Mouse (Mus musculus) ES-E14 (cell line): ENCODE data around the gene Fgd6. TPM values are rescaled to one million over a fixed set of nuclear protein-coding genes. Genes with fewer than 3 reads are reported as not detected.
A peak's percentile ranks its signal among the peaks of the same experiment; 100 is the strongest.

Experiments
- DNase-seq: peaks from one replicate; pipeline ENCODE4 v3.0.0-alpha.2; 2013; ENCODE audit warnings: low read depth, low spot score
- H3K27ac ChIP-seq: 2 replicates; pipeline ENCODE4 v1.5.1; 2012; ENCODE audit warnings: low read depth, mild to moderate bottlenecking, low read length, moderate library complexity, mixed read lengths; ENCODE audit not compliant: poor library complexity, insufficient read depth, severe bottlenecking
- H3K36me3 ChIP-seq: 2 replicates; pipeline ENCODE4 v1.6.1; 2012; ENCODE audit warnings: mild to moderate bottlenecking, low read length, moderate library complexity, mixed read lengths; ENCODE audit not compliant: control insufficient read depth, poor library complexity, insufficient read depth, severe bottlenecking
- H3K4me1 ChIP-seq, 2 experiments: fragments of 150-350 bp in 1 of 2; sonication (generic) in 1 of 2; 2 replicates each; pipeline ENCODE4 v1.6.1; 2012; ENCODE audit warnings: low read length in 2 of 2, mild to moderate bottlenecking in 1 of 2, mixed read lengths in 1 of 2; ENCODE audit not compliant: control insufficient read depth in 2 of 2, insufficient read depth in 2 of 2, poor library complexity in 1 of 2
- H3K4me3 ChIP-seq, 2 experiments: fragments of 150-350 bp in 1 of 2; sonication (generic) in 1 of 2; 2 replicates each; pipeline ENCODE4 v1.5.1; 2012; ENCODE audit warnings: low read length in 2 of 2, low read depth in 1 of 2, mild to moderate bottlenecking in 1 of 2, mixed read lengths in 1 of 2; ENCODE audit not compliant: insufficient read depth in 1 of 2, poor library complexity in 1 of 2, severe bottlenecking in 1 of 2
- H3K9ac ChIP-seq: 2 replicates; pipeline ENCODE4 v1.6.1; 2012; ENCODE audit warnings: low read depth, mild to moderate bottlenecking, low read length, mixed read lengths; ENCODE audit not compliant: poor library complexity, insufficient read depth, severe bottlenecking
- H3K9me3 ChIP-seq: fragments of 150-350 bp; sonication (generic); 2 replicates; pipeline ENCODE4 v1.6.1; 2012; ENCODE audit warnings: low read depth, mild to moderate bottlenecking, low read length; ENCODE audit not compliant: control insufficient read depth, insufficient read depth
- CHD2 ChIP-seq: IDR thresholded peaks from 2 replicates; pipeline ENCODE4 v1.6.1; 2014; ENCODE audit warnings: mild to moderate bottlenecking, low read depth, low read length, inconsistent platforms
- HCFC1 ChIP-seq: IDR thresholded peaks from 2 replicates; pipeline ENCODE4 v1.6.1; 2012; ENCODE audit warnings: low read length, inconsistent platforms, borderline replicate concordance; ENCODE audit not compliant: insufficient read depth
- MAFK ChIP-seq: IDR thresholded peaks from 2 replicates; pipeline ENCODE4 v1.6.1; 2014; ENCODE audit warnings: mild to moderate bottlenecking, low read depth, low read length, inconsistent platforms; ENCODE audit not compliant: insufficient read depth
- ZC3H11A ChIP-seq: IDR thresholded peaks from 2 replicates; pipeline ENCODE4 v1.6.1; 2012; ENCODE audit warnings: low read depth, mild to moderate bottlenecking, inconsistent platforms, low read length, borderline replicate concordance
- ZNF384 ChIP-seq: IDR thresholded peaks from 2 replicates; pipeline ENCODE4 v1.6.1; 2012; ENCODE audit warnings: low read depth, low read length, inconsistent platforms
- in situ Hi-C, 2 experiments: fragments of 600-800 bp; cut with MboI; formaldehyde crosslinking; loops; one replicate each; pipeline ENCODE4 v1.15.1; 2025; ENCODE audit warnings: low sequenced_read_pairs in 2 of 2, inconsistent platforms in 1 of 2; ENCODE audit not compliant: unreplicated experiment in 2 of 2
- total RNA-seq: library from RNA; depleted of rRNA; stranded (reverse); fragments of 300-350 nt; gene quantifications from 2 replicates; pipeline ENCODE4 v1.2.3, GENCODE M21; 2012

Gene Fgd6
- total RNA-seq, 1 experiment: 4.4 TPM

GRCm38 (mm10) chr10:94142427-94142826 is 106.6 kb downstream of the Fgd6 start:
- in situ Hi-C loops: no loop called here
- Histone ChIP-seq H3K4me3 (no peak overlapping the region), H3K9ac (no peak overlapping the region), H3K36me3 (no peaks in the 10 kb centered on the region; the same call in 1 of the 2 replicates), H3K9me3 (no peaks in the 10 kb centered on the region), H3K27ac (no peak overlapping the region), H3K4me1 (no peaks in the 10 kb centered on the region)
- no peak for DNase-seq
- TF ChIP-seq ZNF384 (no peak), HCFC1 (no peak), MAFK (no peak), ZC3H11A (no peak), CHD2 (no peak)

GRCm38 (mm10) chr10:94144581-94144980 is 108.8 kb downstream of the Fgd6 start:
- H3K27ac ChIP-seq: no peak overlapping the region
- no peak overlapping the region for H3K9ac ChIP-seq
- DNase-seq: no peak
- TF ChIP-seq CHD2: no peak
- no peak for TF ChIP-seq HCFC1
- no peak for TF ChIP-seq MAFK
- TF ChIP-seq ZC3H11A: no peak
- no peak for TF ChIP-seq ZNF384
- in situ Hi-C loops: no loop called here
- no peak overlapping the region for H3K4me3 ChIP-seq
- H3K36me3 ChIP-seq: no peaks in the 10 kb centered on the region; the same call in 1 of the 2 replicates
- no peaks in the 10 kb centered on the region for H3K9me3 ChIP-seq
- H3K4me1 ChIP-seq: no peaks in the 10 kb centered on the region

GRCm38 (mm10) chr10:94147391-94147755 is 111.6 kb downstream of the Fgd6 start:
- Histone ChIP-seq H3K4me3 (peak overlapping the region; percentile 86 to 94), H3K27ac (no peak overlapping the region; the same call in 1 of the 2 replicates), H3K9me3 (no peaks in the 10 kb centered on the region), H3K9ac (peak overlapping the region; percentile 86; the same call in 1 of the 2 replicates), H3K36me3 (no peaks in the 10 kb centered on the region), H3K4me1 (peaks cover 0 to under 1% of the 10 kb centered on the region in 2 experiments; a peak in 2 of 4 replicates)
- in situ Hi-C loops: no loop called here
- no peak for DNase-seq
- no peak for TF ChIP-seq HCFC1
- no peak for TF ChIP-seq MAFK
- TF ChIP-seq CHD2: no peak
- TF ChIP-seq ZNF384: no peak
- TF ChIP-seq ZC3H11A: no peak

GRCm38 (mm10) chr10:94147756-94148531 is 112.1 kb downstream of the Fgd6 start, which contains the start of gene Nr2c1:
Gene Nr2c1, plus strand, starts transcription at chr10:94148023.
- H3K36me3 ChIP-seq: no peaks in the 10 kb centered on the region
- H3K9me3 ChIP-seq: no peaks in the 10 kb centered on the region
- peak within 1 kb of the TSS; percentile 86 to 94 for H3K4me3 ChIP-seq
- peaks cover 0 to 2% of the 10 kb centered on the region in 2 experiments; a peak in 2 of 4 replicates for H3K4me1 ChIP-seq
- no peak for TF ChIP-seq ZC3H11A
- TF ChIP-seq CHD2: no peak
- TF ChIP-seq MAFK: no peak
- no peak for TF ChIP-seq ZNF384
- no peak for TF ChIP-seq HCFC1
- in situ Hi-C loops: no loop called here
- H3K9ac ChIP-seq: peak within 1 kb of the TSS; percentile 86
- peak within 1 kb of the TSS; percentile 57 for H3K27ac ChIP-seq
- DNase-seq: peak; percentile 47
